Mouse (Mus musculus): ENCODE results near the gene Csnk2a2. TPM values are rescaled to one million over a fixed set of nuclear protein-coding genes. Genes with fewer than 3 reads are reported as not detected.

Gene Csnk2a2
- polyA plus RNA-seq, 1 experiment: 51.9 TPM

DNA sequence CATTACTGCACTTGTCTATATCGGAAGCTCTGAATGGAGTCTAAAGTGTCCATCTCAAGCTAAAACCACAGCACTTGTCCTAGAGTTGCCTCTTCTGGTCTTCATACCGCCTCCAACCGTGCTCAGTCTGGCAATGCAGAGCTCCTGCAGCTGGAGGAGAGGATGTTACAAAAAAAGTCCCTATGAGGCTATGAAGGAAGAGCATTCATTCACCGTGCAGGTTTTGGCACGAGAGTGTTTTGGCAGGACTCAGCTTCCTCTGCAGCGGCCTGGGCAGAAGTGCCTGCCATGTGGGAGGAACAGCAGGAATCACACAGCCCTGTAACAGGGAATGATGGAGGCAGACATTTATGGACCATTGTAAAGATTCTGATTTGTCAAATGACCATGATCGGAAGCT is 12.6 kb upstream of the Csnk2a2 start:
- H3ac ChIP-seq (ENCODE audit: control insufficient read depth, insufficient read length): no peak overlapping the region
- no peak overlapping the region for H3K4me2 ChIP-seq (ENCODE audit: low read depth)
- H3K36me3 ChIP-seq (ENCODE audit: control insufficient read depth, insufficient read depth): no peaks in the 10 kb centered on the region
- peaks cover 44% of the 10 kb centered on the region for H3K27me3 ChIP-seq (ENCODE audit: control insufficient read depth, insufficient read depth, insufficient read length)
- TF ChIP-seq REST (IDR thresholded peaks at IDR 0.05; ENCODE audit: insufficient read depth, insufficient read length) (no peak), TCF12 (IDR thresholded peaks at IDR 0.05; ENCODE audit: insufficient read depth, poor library complexity, severe bottlenecking) (no peak)
- H3K4me3 ChIP-seq: no peak overlapping the region
- no peaks in the 10 kb centered on the region for H3K79me2 ChIP-seq (ENCODE audit: control insufficient read depth, insufficient read depth)

DNA sequence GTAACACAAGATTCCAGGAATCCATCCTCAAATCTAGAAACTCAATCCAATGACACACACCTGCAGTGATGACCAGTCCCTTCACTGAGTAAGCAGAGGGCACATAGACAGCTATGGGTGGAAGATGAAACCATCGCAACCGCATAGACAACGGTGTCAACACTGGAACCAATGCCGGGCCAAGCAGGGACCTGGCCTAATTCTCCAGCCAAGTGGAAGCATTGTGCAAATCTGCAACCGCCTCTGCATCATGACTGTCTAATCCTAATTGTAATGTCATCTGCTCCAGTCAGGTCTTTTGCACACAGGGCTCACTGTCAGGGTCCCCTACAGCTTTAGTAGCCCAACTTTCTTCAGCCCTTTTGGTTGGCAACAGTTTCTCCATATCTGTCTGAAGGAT is 10.6 kb upstream of the Csnk2a2 start:
- Histone ChIP-seq H3K4me2 (ENCODE audit: low read depth) (no peak overlapping the region), H3K4me3 (no peak overlapping the region), H3K79me2 (ENCODE audit: control insufficient read depth, insufficient read depth) (no peaks in the 10 kb centered on the region), H3K36me3 (ENCODE audit: control insufficient read depth, insufficient read depth) (no peaks in the 10 kb centered on the region), H3K27me3 (ENCODE audit: control insufficient read depth, insufficient read depth, insufficient read length) (peaks cover 62% of the 10 kb centered on the region), H3ac (ENCODE audit: control insufficient read depth, insufficient read length) (no peak overlapping the region)
- TF ChIP-seq REST (IDR thresholded peaks at IDR 0.05; ENCODE audit: insufficient read depth, insufficient read length) (no peak), MYOD1 (IDR thresholded peaks at IDR 0.05; ENCODE audit: control insufficient read depth in 1 of 3, insufficient read length in 2 of 3, low read depth in 2 of 3) (no peak), SRF (IDR thresholded peaks at IDR 0.05; ENCODE audit: control insufficient read depth, insufficient read length, low read depth) (no peak), TCF3 (IDR thresholded peaks at IDR 0.05; ENCODE audit: insufficient read length, low read depth) (no peak), E2F4 (IDR thresholded peaks at IDR 0.05; ENCODE audit: insufficient read depth) (no peak), TCF12 (IDR thresholded peaks at IDR 0.05; ENCODE audit: insufficient read depth, poor library complexity, severe bottlenecking) (no peak), USF1 (IDR thresholded peaks at IDR 0.05; ENCODE audit: low read depth) (no peak), MAX (IDR thresholded peaks at IDR 0.05; ENCODE audit: low read depth) (no peak)

DNA sequence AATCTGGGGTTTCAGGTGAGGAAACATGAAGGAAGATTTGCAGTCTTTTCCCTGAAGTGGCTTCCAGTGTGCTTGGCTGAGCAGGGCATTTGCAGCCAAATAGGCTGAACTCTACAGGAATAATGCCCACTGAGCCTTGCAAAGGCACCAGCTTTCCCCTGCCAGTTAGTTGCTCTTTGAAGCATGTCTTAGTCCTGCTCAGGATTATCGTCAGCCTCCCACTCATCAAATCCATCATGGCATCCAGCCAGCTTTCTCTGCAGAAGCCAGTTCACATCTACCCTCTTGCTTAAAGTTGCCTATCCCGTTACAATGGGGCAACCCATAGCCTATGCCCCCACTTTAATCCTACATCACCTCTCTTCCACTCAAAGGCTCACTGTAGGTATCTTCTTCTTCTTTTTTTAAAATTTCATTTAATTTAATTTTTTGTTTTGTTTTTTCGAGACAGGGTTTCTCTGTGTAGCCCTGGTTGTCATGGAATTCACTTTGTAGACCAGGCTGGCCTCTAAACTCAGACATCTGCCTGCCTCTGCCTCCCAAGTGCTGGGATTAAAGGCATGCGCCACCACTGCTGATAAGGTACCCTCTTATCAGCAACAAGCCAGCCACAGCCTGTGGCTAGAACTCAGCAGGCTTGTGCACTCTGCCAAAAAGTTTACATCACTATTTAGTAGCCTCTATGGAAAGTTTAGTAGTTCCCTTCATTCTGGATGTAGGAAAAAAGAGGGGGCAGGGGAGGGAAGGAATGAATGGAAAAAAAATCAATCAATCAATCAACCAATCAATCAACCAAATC is 9.6 kb upstream of the Csnk2a2 start:
- Histone ChIP-seq H3K36me3 (ENCODE audit: control insufficient read depth, insufficient read depth) (no peaks in the 10 kb centered on the region), H3K4me2 (ENCODE audit: low read depth) (no peak overlapping the region), H3ac (ENCODE audit: control insufficient read depth, insufficient read length) (no peak overlapping the region), H3K27me3 (ENCODE audit: control insufficient read depth, insufficient read depth, insufficient read length) (peaks cover 65% of the 10 kb centered on the region), H3K79me2 (ENCODE audit: control insufficient read depth, insufficient read depth) (no peaks in the 10 kb centered on the region), H3K4me3 (no peak overlapping the region)
- no peak for TF ChIP-seq MYOG (IDR thresholded peaks at IDR 0.05; ENCODE audit: control insufficient read depth in 1 of 3, insufficient read depth in 1 of 3, insufficient read length in 2 of 3, low read depth in 2 of 3)
- no peak for TF ChIP-seq USF1 (IDR thresholded peaks at IDR 0.05; ENCODE audit: low read depth)
- no peak for TF ChIP-seq CEBPB (IDR thresholded peaks at IDR 0.05; ENCODE audit: insufficient read depth, poor library complexity, severe bottlenecking)
- no peak for TF ChIP-seq POLR2AphosphoS2 (IDR thresholded peaks at IDR 0.05; ENCODE audit: insufficient read length, low read depth)
- no peak for TF ChIP-seq POLR2A (IDR thresholded peaks at IDR 0.05; ENCODE audit: insufficient read length, low read depth)
- no peak for TF ChIP-seq MAX (IDR thresholded peaks at IDR 0.05; ENCODE audit: low read depth)
- no peak for TF ChIP-seq TCF12 (IDR thresholded peaks at IDR 0.05; ENCODE audit: insufficient read depth, poor library complexity, severe bottlenecking)
- TF ChIP-seq REST (IDR thresholded peaks at IDR 0.05; ENCODE audit: insufficient read depth, insufficient read length): no peak
- TF ChIP-seq E2F4 (IDR thresholded peaks at IDR 0.05; ENCODE audit: insufficient read depth): no peak
- no peak for TF ChIP-seq MYOD1 (IDR thresholded peaks at IDR 0.05; ENCODE audit: control insufficient read depth in 1 of 3, insufficient read length in 2 of 3, low read depth in 2 of 3)
- no peak for TF ChIP-seq SRF (IDR thresholded peaks at IDR 0.05; ENCODE audit: control insufficient read depth, insufficient read length, low read depth)
- TF ChIP-seq TCF3 (IDR thresholded peaks at IDR 0.05; ENCODE audit: insufficient read length, low read depth): no peak

DNA sequence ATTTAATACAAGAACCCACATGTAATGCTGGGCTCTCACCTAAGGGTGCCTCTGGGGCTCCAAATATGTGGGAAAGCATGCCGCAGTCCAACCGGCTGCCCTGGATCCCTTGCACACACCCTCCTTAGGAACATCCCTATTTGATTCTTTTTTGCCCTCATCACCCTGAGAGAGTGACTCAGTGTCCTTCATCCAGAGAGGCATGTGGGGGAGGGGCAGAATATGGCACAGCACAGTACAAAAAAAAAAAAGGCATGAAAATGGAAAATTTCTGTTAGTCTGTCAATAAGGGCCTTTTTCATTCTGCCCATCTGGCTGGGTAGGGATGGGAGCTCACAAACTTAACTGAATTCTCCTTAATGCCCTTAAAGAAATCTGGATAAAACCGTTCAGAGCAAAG is 8.0 kb upstream of the Csnk2a2 start:
- H3K4me2 ChIP-seq (ENCODE audit: low read depth): no peak overlapping the region
- H3K27me3 ChIP-seq (ENCODE audit: control insufficient read depth, insufficient read depth, insufficient read length): peaks cover 51% of the 10 kb centered on the region
- no peaks in the 10 kb centered on the region for H3K36me3 ChIP-seq (ENCODE audit: control insufficient read depth, insufficient read depth)
- H3K79me2 ChIP-seq (ENCODE audit: control insufficient read depth, insufficient read depth): no peaks in the 10 kb centered on the region
- no peak overlapping the region for H3K4me3 ChIP-seq
- no peak overlapping the region for H3ac ChIP-seq (ENCODE audit: control insufficient read depth, insufficient read length)
- TF ChIP-seq MAX (IDR thresholded peaks at IDR 0.05; ENCODE audit: low read depth) (no peak), TCF3 (IDR thresholded peaks at IDR 0.05; ENCODE audit: insufficient read length, low read depth) (no peak), MYOD1 (IDR thresholded peaks at IDR 0.05; ENCODE audit: control insufficient read depth in 1 of 3, insufficient read length in 2 of 3, low read depth in 2 of 3) (no peak), SRF (IDR thresholded peaks at IDR 0.05; ENCODE audit: control insufficient read depth, insufficient read length, low read depth) (no peak), TCF12 (IDR thresholded peaks at IDR 0.05; ENCODE audit: insufficient read depth, poor library complexity, severe bottlenecking) (no peak), MYOG (IDR thresholded peaks at IDR 0.05; ENCODE audit: control insufficient read depth in 1 of 3, insufficient read depth in 1 of 3, insufficient read length in 2 of 3, low read depth in 2 of 3) (no peak)

DNA sequence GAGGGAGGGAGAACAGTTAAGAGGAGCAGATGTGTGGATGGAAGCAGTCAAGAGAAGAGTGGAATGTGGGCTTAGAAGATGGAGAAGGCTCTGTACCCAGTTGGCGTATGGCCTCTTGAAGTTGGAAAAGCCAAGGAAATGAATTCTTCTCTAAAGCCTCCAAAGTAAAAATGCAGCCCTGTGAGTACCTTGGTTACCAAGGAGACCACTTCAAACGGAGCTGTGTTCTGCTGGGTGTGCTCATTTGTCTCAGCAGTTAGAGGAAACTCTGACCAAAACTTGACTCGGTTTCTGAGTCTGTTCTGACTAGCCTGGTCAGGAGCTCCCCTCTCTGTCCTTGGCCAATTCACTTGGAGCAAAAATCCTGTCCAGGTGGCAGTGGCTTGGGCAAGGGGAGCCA is 6.6 kb upstream of the Csnk2a2 start:
- no peak overlapping the region for H3K4me2 ChIP-seq (ENCODE audit: low read depth)
- TF ChIP-seq TCF12 (IDR thresholded peaks at IDR 0.05; ENCODE audit: insufficient read depth, poor library complexity, severe bottlenecking) (no peak), POLR2A (IDR thresholded peaks at IDR 0.05; ENCODE audit: insufficient read length, low read depth) (no peak), TCF3 (IDR thresholded peaks at IDR 0.05; ENCODE audit: insufficient read length, low read depth) (no peak), E2F4 (IDR thresholded peaks at IDR 0.05; ENCODE audit: insufficient read depth) (no peak), REST (IDR thresholded peaks at IDR 0.05; ENCODE audit: insufficient read depth, insufficient read length) (no peak), CEBPB (IDR thresholded peaks at IDR 0.05; ENCODE audit: insufficient read depth, poor library complexity, severe bottlenecking) (no peak), SRF (IDR thresholded peaks at IDR 0.05; ENCODE audit: control insufficient read depth, insufficient read length, low read depth) (no peak), POLR2AphosphoS2 (IDR thresholded peaks at IDR 0.05; ENCODE audit: insufficient read length, low read depth) (no peak), MAX (IDR thresholded peaks at IDR 0.05; ENCODE audit: low read depth) (no peak), USF1 (IDR thresholded peaks at IDR 0.05; ENCODE audit: low read depth) (no peak), MYOD1 (IDR thresholded peaks at IDR 0.05; ENCODE audit: control insufficient read depth in 1 of 3, insufficient read length in 2 of 3, low read depth in 2 of 3) (no peak), MYOG (IDR thresholded peaks at IDR 0.05; ENCODE audit: control insufficient read depth in 1 of 3, insufficient read depth in 1 of 3, insufficient read length in 2 of 3, low read depth in 2 of 3) (no peak)
- peaks cover 56% of the 10 kb centered on the region for H3K27me3 ChIP-seq (ENCODE audit: control insufficient read depth, insufficient read depth, insufficient read length)
- H3K4me3 ChIP-seq: no peak overlapping the region
- H3K36me3 ChIP-seq (ENCODE audit: control insufficient read depth, insufficient read depth): no peaks in the 10 kb centered on the region
- H3K79me2 ChIP-seq (ENCODE audit: control insufficient read depth, insufficient read depth): no peaks in the 10 kb centered on the region
- H3ac ChIP-seq (ENCODE audit: control insufficient read depth, insufficient read length): no peak overlapping the region

All from myocyte (in vitro differentiated cells).